Mouse (Mus musculus) heart, embryonic 15.5 days (tissue): ENCODE measurements around the gene Htra3. TPM values are rescaled to one million over a fixed set of nuclear protein-coding genes. Genes with fewer than 3 reads are reported as not detected.
A peak's percentile ranks its signal among the peaks of the same experiment; 100 is the strongest.

ENCODE experiments used
- ATAC-seq: fragments of 200-750 bp; cut with Nextera tagmentation; replicated peaks from 2 replicates; pipeline ENCODE4 v1.8.0; 2017; ENCODE audit warnings: low read depth, moderate TSS enrichment; ENCODE audit not compliant: insufficient number of reproducible peaks, insufficient read depth, low FRiP score
- H3K27ac ChIP-seq: fragments of 300-500 bp; sonication (generic); 2 replicates; pipeline ENCODE4 v1.5.1; 2015; ENCODE audit warnings: mild to moderate bottlenecking, inconsistent platforms
- H3K27me3 ChIP-seq: fragments of 300-500 bp; sonication (generic); 2 replicates; pipeline ENCODE4 v1.6.1; 2015; ENCODE audit warnings: inconsistent platforms
- H3K36me3 ChIP-seq: fragments of 300-500 bp; sonication (generic); 2 replicates; pipeline ENCODE4 v1.6.1; 2015; ENCODE audit warnings: mild to moderate bottlenecking, inconsistent platforms
- H3K4me1 ChIP-seq: fragments of 300-500 bp; sonication (generic); replicated peaks from 2 replicates; pipeline ENCODE4 v1.6.1; 2015; ENCODE audit warnings: inconsistent platforms
- H3K4me2 ChIP-seq: fragments of 300-500 bp; sonication (generic); 2 replicates; pipeline ENCODE4 v1.6.1; 2015; ENCODE audit warnings: inconsistent platforms, mild to moderate bottlenecking, moderate library complexity
- H3K4me3 ChIP-seq: fragments of 300-500 bp; sonication (generic); 2 replicates; pipeline ENCODE4 v1.5.1; 2015; ENCODE audit warnings: mild to moderate bottlenecking, inconsistent platforms
- H3K9ac ChIP-seq: fragments of 300-500 bp; sonication (generic); 2 replicates; pipeline ENCODE4 v1.6.1; 2015; ENCODE audit warnings: mild to moderate bottlenecking, inconsistent platforms
- H3K9me3 ChIP-seq: fragments of 300-500 bp; sonication (generic); replicated peaks from 2 replicates; pipeline ENCODE4 v1.6.1; 2016; ENCODE audit warnings: inconsistent platforms
- WGBS: fragments of 180-500 bp; shearing (Covaris S2); methylation state at CpG from one replicate; pipeline ENCODE4 v1.1.7; 2015; ENCODE audit warnings: mixed read lengths; 5-methylcytosine and 5-hydroxymethylcytosine counted together
- polyA plus RNA-seq: library from polyadenylated mRNA; unstranded; fragments of >200 nt; fragmentation: Nextera tagmentation; extraction: Ambion mirVana; gene quantifications from 2 replicates; pipeline ENCODE4 v1.2.1, GENCODE M21; 2015

The Htra3 gene
- polyA plus RNA-seq, 1 experiment from 2014 or later: 14.7 TPM

- H3K9me3 ChIP-seq: no peaks in the 10 kb centered on the region
- H3K9ac ChIP-seq: peak overlapping the region; percentile 29; the same call in 1 of the 2 replicates
- no peak overlapping the region for H3K4me3 ChIP-seq
- peak overlapping the region; percentile 75 for H3K27ac ChIP-seq
- ATAC-seq: peak; percentile 63
- 38% methylated on average over 7 of the region's 7 CpGs for WGBS
- peaks cover 16% of the 10 kb centered on the region for H3K27me3 ChIP-seq
- H3K4me1 ChIP-seq: peaks cover 56% of the 10 kb centered on the region
- no peaks in the 10 kb centered on the region for H3K36me3 ChIP-seq
- no peak overlapping the region for H3K4me2 ChIP-seq
Observed at GRCm38 (mm10) chr5:35673086-35673485, 6.5 kb downstream of the Htra3 start.

DNA sequence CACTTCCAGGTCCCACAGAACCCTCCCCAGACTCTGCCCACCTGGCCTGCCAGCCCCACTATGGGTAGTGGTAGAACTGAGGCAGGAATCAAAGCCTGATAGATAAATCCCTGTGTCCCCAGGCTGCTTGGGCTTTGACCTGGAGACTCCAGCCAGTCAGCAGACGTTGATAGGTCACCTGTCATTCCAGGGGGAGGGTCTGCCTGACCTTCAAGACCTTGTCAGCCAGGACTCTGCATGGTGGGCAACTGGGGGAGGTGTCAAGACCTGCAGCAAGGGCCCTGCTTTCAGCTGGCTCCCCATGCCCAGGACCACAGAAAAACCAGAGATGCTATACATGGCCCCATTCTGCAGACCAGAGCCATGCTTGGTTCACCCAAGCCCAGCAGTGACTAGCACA is 7.0 kb downstream of the Htra3 start:
- Histone ChIP-seq H3K4me2 (no peak overlapping the region), H3K4me1 (peaks cover 56% of the 10 kb centered on the region), H3K9ac (peak overlapping the region; percentile 29; the same call in 1 of the 2 replicates), H3K4me3 (no peak overlapping the region), H3K36me3 (no peaks in the 10 kb centered on the region), H3K27me3 (peaks cover 16% of the 10 kb centered on the region), H3K27ac (peak overlapping the region; percentile 75), H3K9me3 (no peaks in the 10 kb centered on the region)
- no peak for ATAC-seq
- WGBS: 60% methylated on average over 1 of the region's 1 CpGs

DNA sequence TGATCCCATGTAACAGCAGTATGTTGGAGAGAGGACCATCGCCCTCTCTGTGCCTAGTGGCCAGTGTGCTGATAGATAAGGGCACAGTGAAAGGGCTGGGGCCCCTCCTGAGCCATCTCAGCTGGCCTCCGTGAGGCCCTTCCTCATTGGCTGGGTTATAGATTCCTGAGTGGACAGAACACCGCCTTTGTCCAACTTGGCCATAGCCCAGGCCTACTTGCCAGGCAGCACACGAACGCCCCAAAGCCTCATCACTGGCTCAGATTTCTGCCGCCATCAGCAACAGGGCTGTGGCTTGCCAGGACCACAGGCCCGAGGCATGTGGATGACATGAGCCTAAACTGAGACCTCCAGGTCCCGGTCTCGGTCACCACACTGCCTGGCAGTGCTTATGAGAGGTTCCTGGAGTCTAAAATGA is 8.1 kb downstream of the Htra3 start:
- Histone ChIP-seq H3K27me3 (peaks cover 9% of the 10 kb centered on the region; the same call in 1 of the 2 replicates), H3K4me2 (no peak overlapping the region), H3K36me3 (no peaks in the 10 kb centered on the region), H3K9ac (no peak overlapping the region), H3K9me3 (no peaks in the 10 kb centered on the region), H3K4me3 (no peak overlapping the region), H3K4me1 (peaks cover 56% of the 10 kb centered on the region), H3K27ac (peak overlapping the region; percentile 64)
- ATAC-seq: peak; percentile 17; the same call in 1 of the 2 replicates
- 30% methylated on average over 9 of the region's 9 CpGs for WGBS

DNA sequence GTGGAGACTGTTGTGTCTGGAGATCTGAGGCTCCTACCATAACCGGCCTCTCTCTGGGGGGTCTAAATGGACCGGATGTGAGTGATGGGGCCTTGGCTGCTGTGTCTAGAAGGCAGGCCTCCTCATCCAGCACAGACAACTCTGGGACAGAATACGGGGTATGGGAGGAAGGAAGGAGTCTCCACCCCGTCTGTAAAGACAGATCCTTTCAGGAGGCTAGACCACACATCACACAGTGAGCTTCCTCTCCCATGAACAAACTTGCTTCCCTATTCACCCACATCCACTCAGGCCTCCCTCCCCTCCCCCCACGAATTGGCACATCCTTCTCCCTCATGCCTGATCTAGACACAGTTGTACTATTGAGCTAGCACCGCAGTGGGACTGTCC is 9.2 kb downstream of the Htra3 start:
- 0 out of 2 replicates have a peak overlapping the region, but pooled peaks have one; percentile 13 for H3K4me2 ChIP-seq
- H3K36me3 ChIP-seq: no peaks in the 10 kb centered on the region
- peaks cover 56% of the 10 kb centered on the region for H3K4me1 ChIP-seq
- no peak overlapping the region for H3K9ac ChIP-seq
- peaks cover 9% of the 10 kb centered on the region; the same call in 1 of the 2 replicates for H3K27me3 ChIP-seq
- H3K4me3 ChIP-seq: no peak overlapping the region
- WGBS: 48% methylated on average over 6 of the region's 6 CpGs
- ATAC-seq: 0 out of 2 replicates have a peak, but pooled peaks have one; percentile 5
- H3K27ac ChIP-seq: peak overlapping the region; percentile 64; the same call in 1 of the 2 replicates
- no peaks in the 10 kb centered on the region for H3K9me3 ChIP-seq

GRCm38 (mm10) chr5:35669747-35670411 is 9.7 kb downstream of the Htra3 start:
- H3K27me3 ChIP-seq: peaks cover 14% of the 10 kb centered on the region; the same call in 1 of the 2 replicates
- peaks cover 56% of the 10 kb centered on the region for H3K4me1 ChIP-seq
- H3K36me3 ChIP-seq: no peaks in the 10 kb centered on the region
- no peaks in the 10 kb centered on the region for H3K9me3 ChIP-seq
- H3K9ac ChIP-seq: no peak overlapping the region
- no peak for ATAC-seq
- H3K4me3 ChIP-seq: no peak overlapping the region
- WGBS: 40% methylated on average over 11 of the region's 11 CpGs
- H3K27ac ChIP-seq: no peak overlapping the region
- 0 out of 2 replicates have a peak overlapping the region, but pooled peaks have one; percentile 13 for H3K4me2 ChIP-seq

GRCm38 (mm10) chr5:35666152-35666551 is 13.4 kb downstream of the Htra3 start:
- Histone ChIP-seq H3K27me3 (peaks cover 15% of the 10 kb centered on the region; the same call in 1 of the 2 replicates), H3K9me3 (no peaks in the 10 kb centered on the region), H3K36me3 (no peaks in the 10 kb centered on the region), H3K9ac (no peak overlapping the region), H3K4me3 (no peak overlapping the region), H3K4me1 (peaks cover 28% of the 10 kb centered on the region), H3K4me2 (no peak overlapping the region), H3K27ac (no peak overlapping the region)
- 83% methylated on average over 7 of the region's 7 CpGs for WGBS
- no peak for ATAC-seq

DNA sequence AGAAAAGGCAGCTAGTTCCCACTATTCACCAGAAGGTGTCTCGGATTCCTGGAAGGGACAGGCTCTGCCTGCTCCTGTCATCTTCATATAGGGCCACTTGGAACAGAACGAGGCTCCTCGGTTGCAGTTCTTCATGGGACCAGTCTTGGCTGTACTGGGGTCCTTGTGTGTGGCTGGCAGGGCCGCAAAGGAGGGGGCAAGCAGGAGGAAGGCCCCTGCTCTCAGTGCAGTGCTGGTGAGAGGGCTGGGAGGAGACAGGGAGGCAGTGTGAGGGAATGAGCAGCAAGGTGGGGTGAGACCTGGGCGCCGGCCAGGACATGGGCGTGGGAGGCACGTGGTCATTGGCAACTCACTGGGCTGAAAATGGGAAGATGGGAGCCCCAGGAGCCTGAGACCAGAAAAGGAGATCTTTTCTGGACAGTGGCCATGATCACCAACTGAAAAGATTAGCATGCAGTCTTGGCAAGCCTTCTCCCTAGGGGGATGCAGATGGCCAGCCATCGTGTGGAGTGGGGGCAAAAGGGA is 17.5 kb downstream of the Htra3 start:
- no peaks in the 10 kb centered on the region for H3K9me3 ChIP-seq
- 0 out of 2 replicates have a peak, but pooled peaks cover 6% of the 10 kb centered on the region for H3K27me3 ChIP-seq
- WGBS: 72% methylated on average over 9 of the region's 9 CpGs
- no peak for ATAC-seq
- H3K9ac ChIP-seq: no peak overlapping the region
- H3K4me3 ChIP-seq: no peak overlapping the region
- H3K4me1 ChIP-seq: peaks cover 14% of the 10 kb centered on the region
- H3K36me3 ChIP-seq: no peaks in the 10 kb centered on the region
- no peak overlapping the region for H3K27ac ChIP-seq
- H3K4me2 ChIP-seq: no peak overlapping the region

DNA sequence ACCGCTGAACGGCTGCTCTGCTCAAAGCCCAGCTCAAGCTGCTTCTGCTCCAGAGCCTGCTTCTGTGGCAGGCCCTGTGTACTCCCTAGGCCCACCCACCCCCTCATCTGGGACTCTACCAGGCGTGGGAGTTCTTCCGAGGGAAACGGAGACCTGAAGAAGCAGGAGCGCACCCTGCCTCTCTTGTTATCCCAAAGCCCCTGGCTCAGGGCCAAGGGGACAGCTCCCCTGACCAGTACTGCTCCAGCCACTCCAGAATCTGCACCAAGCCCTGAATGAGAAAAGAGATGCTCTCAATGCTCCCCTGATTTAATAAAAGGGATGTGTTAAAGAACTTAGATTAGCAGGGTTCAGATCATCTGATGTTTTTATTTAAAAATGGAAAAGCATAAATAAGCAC is 18.4 kb downstream of the Htra3 start:
- no peak for ATAC-seq
- Histone ChIP-seq H3K4me3 (no peak overlapping the region), H3K27me3 (0 out of 2 replicates have a peak, but pooled peaks cover 6% of the 10 kb centered on the region), H3K36me3 (no peaks in the 10 kb centered on the region), H3K4me1 (peaks cover 14% of the 10 kb centered on the region), H3K27ac (no peak overlapping the region), H3K9me3 (no peaks in the 10 kb centered on the region), H3K9ac (no peak overlapping the region), H3K4me2 (no peak overlapping the region)
- 46% methylated on average over 6 of the region's 6 CpGs for WGBS

- no peaks in the 10 kb centered on the region for H3K9me3 ChIP-seq
- no peak for ATAC-seq
- H3K4me3 ChIP-seq: no peak overlapping the region
- H3K27ac ChIP-seq: no peak overlapping the region
- peaks cover 14% of the 10 kb centered on the region for H3K4me1 ChIP-seq
- H3K36me3 ChIP-seq: no peaks in the 10 kb centered on the region
- no peaks in the 10 kb centered on the region for H3K27me3 ChIP-seq
- 60% methylated on average over 3 of the region's 3 CpGs for WGBS
- H3K9ac ChIP-seq: no peak overlapping the region
- H3K4me2 ChIP-seq: no peak overlapping the region
Observed at GRCm38 (mm10) chr5:35659503-35659902, 20.1 kb downstream of the Htra3 start.

- ATAC-seq: no peak
- no peak overlapping the region for H3K4me3 ChIP-seq
- WGBS: 82% methylated on average over 10 of the region's 10 CpGs
- no peaks in the 10 kb centered on the region for H3K36me3 ChIP-seq
- H3K4me1 ChIP-seq: 0 out of 2 replicates have a peak, but pooled peaks cover 5% of the 10 kb centered on the region
- no peak overlapping the region for H3K9ac ChIP-seq
- no peak overlapping the region for H3K4me2 ChIP-seq
- no peak overlapping the region for H3K27ac ChIP-seq
- no peaks in the 10 kb centered on the region for H3K9me3 ChIP-seq
- H3K27me3 ChIP-seq: no peaks in the 10 kb centered on the region
Observed at GRCm38 (mm10) chr5:35655753-35656485, 23.7 kb downstream of the Htra3 start.

DNA sequence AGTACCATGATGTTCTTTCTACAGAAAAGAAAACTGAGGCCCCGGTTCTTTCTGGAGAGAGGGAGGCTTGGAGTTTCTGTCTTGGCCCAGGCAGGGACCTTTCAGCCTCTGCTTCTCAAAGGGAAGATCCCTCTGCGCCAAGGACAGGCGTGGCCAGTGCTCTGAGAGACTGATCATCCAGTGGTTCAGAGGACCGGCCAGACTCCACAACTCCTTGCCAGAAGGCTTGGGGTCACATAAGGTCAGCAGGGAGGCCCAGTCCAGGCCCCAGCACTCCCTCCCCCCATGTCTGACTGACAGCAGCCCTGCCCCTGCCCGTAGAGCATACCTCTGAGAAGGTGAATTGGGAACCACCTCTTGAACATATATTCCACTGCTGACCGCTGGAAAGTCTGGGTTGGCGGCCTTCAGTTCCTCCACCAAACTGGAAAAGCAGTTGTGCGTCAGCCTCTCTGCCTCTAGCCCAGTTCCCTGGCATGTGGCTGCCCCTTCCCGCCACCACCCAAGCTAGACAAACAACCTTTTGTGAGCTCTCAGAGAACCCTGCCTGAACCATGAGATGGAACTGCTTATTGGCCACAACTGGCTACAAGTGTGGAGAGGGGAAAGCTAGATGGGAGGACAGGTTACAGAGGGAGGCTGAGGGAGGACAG is 25.7 kb downstream of the Htra3 start:
- no peak overlapping the region for H3K9ac ChIP-seq
- H3K4me2 ChIP-seq: no peak overlapping the region
- H3K27me3 ChIP-seq: no peaks in the 10 kb centered on the region
- H3K36me3 ChIP-seq: no peaks in the 10 kb centered on the region
- 74% methylated on average over 9 of the region's 9 CpGs for WGBS
- ATAC-seq: no peak
- H3K27ac ChIP-seq: no peak overlapping the region
- H3K4me1 ChIP-seq: no peaks in the 10 kb centered on the region
- no peaks in the 10 kb centered on the region for H3K9me3 ChIP-seq
- no peak overlapping the region for H3K4me3 ChIP-seq
